Mouse (Mus musculus) megakaryocyte progenitor cell, adult 5-6 weeks (primary cell): ENCODE measurements at regions not wholly inside any gene's neighbourhood (a gene's known extent, or its start where the extent isn't known, plus 50 kb on each side); places are given as distances from the start of the nearest gene placed in this dataset.
"Not testable (repeated sequence)": the region's sequence is repeated elsewhere in the genome, so short reads cannot be mapped to it uniquely, and the experiment has no call there.

Source experiments
- ATAC-seq: replicated peaks from 2 replicates; pipeline ENCODE4 v1.8.0; 2016; ENCODE audit warnings: mild to moderate bottlenecking, moderate TSS enrichment, inconsistent platforms; ENCODE audit not compliant: poor library complexity

GRCm38 (mm10) chr1:177501288-177501687, 59.1 kb downstream of the Zbtb18 start:
- no peak for ATAC-seq

DNA sequence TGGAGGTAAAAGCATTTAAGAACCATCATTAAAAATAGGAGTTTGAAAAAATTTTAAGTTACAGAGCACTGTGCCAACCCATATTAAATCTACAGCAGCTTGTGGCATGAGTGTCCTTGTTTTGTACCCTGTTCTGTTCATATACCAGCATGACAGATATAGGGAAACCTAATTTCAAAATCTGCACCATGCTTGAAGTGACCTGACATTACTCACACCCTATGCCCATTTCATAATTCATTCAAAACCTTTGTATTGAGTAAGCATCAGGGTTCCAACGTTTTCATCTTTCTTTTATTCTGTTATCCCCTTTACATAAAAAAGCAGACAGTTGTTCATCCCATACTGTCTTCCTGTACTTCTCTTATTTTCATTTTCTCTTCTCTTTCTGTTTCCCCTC, 61.8 kb downstream of the Zbtb18 start:
- peak; percentile 70 for ATAC-seq

DNA sequence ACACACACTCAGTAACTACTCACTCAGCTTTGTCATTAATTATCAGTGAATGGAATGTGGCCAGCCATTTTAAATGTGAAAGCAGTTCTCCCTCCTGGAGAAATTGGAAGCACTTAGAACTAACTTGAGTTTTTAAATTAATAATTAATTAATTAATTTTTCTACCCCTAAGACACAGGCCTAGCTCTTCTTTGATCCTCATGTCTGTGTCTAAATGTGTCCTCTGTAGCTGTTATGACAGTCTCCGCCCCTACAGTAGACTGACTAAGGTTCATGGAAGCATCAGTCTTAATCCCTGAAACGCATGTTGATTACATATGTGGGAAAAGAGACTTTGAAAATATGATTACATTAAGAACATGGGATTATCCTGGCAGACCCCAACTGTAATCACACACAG, 62.6 kb downstream of the Zbtb18 start:
- ATAC-seq, result no peak

- ATAC-seq, result not testable (repeated sequence)
Observed at GRCm38 (mm10) chr1:177507398-177507797, 65.2 kb downstream of the Zbtb18 start.

GRCm38 (mm10) chr1:177509786-177510185, 67.6 kb downstream of the Zbtb18 start:
- ATAC-seq, result no peak

- no peak for ATAC-seq
Observed at GRCm38 (mm10) chr1:177512116-177512515, 70.0 kb downstream of the Zbtb18 start.

GRCm38 (mm10) chr1:177517934-177518610, 75.9 kb downstream of the Zbtb18 start:
- ATAC-seq, result no peak

DNA sequence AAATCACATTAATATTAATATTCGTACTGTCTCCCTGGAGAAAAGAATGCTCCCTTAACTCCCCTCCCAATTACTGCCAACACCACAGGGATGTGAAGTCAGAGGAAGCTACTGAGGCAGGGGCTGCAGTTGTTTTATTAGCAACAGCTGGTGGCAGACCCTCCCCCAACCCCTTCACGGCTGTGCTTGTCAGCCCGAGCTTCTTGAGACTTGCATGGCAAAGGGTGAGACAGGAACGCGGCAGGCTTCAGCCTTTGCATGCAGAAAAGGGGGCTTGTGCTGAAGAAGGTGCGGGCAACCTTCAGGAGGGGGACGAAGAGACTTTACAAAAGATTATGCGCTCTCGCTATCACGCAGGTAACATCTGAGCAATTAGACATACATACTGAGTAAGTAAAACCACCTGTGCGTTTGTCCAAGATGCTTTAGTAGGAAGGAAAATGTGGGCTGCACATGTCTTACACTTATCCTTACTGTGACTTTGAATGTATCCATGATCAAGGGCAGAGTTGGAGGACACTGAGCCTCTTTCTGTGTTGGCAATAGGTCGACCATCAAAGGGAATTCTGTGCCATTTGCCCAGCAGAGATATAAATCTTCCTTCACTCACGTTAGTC, 76.9 kb downstream of the Zbtb18 start:
- no peak for ATAC-seq

DNA sequence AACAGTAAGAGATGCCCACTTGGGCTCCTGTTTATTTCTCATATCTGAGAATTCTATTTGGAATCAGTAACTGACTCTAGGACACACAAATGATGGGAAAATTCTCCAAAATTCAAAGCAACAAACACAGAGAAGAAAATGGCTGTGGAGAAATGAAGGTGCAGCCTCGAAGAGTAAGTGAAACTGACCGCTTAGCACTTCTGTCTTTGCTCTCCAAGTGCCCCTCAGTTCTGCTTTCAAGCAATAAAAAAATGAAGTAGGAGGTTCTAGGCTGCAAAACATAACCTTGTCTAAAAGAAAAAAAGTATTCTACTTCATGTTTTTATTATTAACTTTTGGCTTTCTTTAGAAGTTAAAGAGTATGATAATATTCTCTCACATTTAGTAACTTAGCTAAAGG, 79.0 kb downstream of the Zbtb18 start:
- ATAC-seq, result peak; percentile 66

DNA sequence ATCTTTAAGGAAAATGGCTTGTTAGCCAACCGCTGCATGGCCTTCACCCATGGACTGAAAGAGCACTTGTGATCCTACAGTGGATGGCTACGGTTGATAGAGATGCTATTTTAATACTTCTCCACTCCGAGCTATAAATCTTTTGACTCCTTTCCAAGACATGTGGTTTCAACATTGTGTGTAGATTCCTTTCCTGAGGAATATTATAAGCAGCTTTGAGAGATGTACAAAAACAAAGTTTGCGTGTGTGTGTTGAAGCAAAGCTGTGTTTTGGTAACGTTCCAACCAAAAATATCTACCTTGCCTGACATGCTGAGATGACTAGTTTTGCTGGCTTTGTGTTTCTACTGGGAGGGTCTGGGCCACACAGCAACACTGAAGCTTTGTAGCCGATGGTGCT, 83.0 kb downstream of the Zbtb18 start:
- no peak for ATAC-seq

DNA sequence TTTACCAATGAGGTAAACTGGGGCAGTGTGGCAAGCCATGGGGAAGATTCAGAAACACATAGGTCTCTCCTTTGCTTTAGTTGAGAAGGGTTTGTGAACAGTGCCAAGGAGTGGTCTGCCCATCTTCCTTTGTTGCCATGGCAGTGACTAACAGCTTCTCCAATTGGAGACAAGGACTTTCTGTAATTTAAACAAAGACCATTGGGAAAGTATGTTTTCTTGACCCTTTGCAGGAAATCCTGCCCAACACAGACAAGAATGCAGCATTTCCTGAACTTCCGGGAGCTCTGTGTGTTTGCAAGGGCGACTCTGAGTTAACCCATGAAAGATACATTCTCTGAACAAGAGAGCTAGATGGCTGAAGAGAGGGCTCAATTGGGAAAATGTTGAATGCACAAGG, 89.6 kb downstream of the Zbtb18 start:
- ATAC-seq, result 0 out of 2 replicates have a peak, but pooled peaks have one; percentile 18

DNA sequence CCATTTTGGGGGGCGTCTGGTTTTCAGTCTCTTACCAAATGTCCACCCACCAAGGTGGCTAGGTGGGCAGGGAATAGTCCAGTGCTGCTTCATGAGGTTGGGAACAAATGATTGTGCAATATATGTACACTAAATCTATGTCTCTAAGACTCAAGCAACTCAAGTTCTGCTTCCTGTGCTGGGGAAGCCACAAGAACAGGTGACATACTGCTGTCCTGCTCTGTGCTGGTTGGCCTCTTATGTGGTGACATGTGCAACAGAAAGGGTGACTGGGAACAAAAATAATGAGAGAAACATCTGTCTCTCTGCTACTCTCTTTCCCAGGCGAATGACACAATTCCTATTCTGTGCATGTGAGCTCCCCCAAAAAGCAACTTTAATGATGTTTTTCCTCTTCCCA, 90.5 kb downstream of the Zbtb18 start:
- peak; percentile 96 for ATAC-seq

DNA sequence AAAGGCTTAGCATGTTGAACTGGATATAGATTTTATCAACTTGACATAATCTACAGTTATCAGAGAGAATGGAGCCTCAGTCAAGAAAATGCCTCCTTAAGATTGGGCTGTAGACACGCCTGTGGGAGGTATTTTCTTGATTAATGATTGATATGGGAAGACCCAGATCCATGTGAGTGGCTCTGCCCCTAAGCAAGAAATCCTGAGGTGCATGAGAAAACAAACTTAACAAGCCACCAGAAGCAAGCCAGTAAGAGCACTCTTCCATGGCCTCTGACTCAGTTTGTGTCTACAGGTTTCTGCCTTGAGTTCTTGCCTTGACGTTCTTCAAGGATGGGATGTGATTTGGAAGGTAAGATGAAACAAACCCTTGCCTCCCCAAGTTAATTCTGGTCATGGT, 91.2 kb downstream of the Zbtb18 start:
- ATAC-seq, result no peak

DNA sequence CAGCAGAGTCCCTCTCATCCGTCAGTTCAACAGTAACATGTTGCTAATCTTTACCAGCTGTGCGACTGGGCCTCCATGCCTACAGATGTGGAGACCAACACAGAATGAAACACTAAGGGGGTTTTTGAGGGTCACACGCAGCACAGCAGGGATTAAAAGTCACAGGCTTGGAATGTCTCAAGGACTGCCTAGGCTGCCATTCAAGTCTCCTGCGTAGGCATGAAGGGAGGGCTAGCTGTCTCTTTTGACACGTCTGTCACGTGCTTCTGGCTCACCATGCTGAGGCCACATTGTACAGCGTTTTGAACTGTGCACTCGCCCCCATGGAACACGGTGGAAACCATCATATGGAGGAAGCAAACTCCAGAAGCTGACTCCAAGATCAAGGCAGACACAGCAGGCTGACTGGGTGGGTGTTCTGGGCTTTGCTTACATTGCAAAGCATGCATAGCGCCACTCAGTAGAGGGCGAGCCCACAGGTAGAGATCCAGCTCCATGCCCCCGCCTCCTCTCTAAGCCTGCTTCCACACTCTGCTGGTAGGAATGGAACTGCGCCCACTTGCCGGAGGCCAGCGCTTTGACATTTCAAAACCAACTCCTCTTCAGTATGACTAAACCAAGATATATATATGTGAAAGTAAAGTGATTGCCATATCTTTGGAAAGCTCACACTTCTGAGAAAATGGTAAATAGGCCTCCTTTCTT, 103.0 kb downstream of the Zbtb18 start:
- no peak for ATAC-seq

- ATAC-seq, result no peak
Observed at GRCm38 (mm10) chr1:177547716-177548115, 105.6 kb downstream of the Zbtb18 start.

DNA sequence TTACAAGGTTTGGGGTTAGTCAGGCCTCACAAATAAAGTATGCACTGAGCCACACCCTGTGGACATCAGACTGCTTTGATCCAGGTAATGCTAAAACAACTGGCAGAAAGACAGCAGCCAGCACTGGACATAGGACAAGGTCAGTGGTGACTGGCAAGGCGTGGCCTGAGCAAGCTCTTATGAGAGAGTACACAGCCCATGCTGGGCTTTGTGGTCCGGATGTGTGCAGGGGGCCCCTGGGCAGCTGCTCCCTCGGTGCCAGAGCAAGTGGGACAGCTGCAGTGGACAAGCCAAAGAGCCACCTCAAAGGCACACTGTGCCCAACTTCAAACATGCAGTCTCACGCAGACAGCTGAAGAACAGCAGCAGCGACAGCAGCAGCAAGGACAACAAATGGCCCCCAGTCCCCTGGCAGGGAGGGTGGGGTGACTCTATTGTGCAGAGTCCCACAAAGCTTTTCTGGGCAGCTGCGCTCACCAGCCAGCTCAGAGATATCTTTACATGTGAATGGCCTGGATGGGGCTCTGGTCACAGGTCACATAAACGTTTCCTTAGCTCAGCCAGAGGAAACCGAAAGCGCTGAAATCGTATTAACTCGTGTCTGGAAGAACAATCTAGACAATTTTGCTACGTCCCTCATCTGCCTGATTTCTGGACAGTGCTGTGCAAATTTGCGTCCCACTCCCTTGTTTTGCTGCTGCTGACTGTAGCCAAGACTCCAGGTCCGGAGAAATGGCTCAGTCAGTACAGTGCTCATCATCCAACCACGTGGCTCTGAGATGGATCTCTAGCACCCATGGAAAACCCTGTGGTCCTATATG, 113.5 kb downstream of the Zbtb18 start:
- ATAC-seq, result peak; percentile 33; the same call in 1 of the 2 replicates

- ATAC-seq, result peak; percentile 62
Observed at GRCm38 (mm10) chr1:177557432-177557831, 115.3 kb downstream of the Zbtb18 start.

GRCm38 (mm10) chr1:177557856-177558255, 115.7 kb downstream of the Zbtb18 start:
- no peak for ATAC-seq

- ATAC-seq, result no peak
Observed at GRCm38 (mm10) chr1:177561716-177562588, 119.8 kb downstream of the Zbtb18 start.

- no peak for ATAC-seq
Observed at GRCm38 (mm10) chr1:177562589-177562912, 120.4 kb downstream of the Zbtb18 start.
